Mouse (Mus musculus) MEL (cell line): ENCODE results near the gene Kif3b.

ENCODE experiments used
- BHLHE40 ChIP-seq: IDR thresholded peaks from 2 replicates; pipeline ENCODE4 v1.6.1; 2012; ENCODE audit warnings: low read depth, mild to moderate bottlenecking, inconsistent platforms, low read length, improper control_type of control experiment, borderline replicate concordance
- CHD1 ChIP-seq: IDR thresholded peaks from 2 replicates; pipeline ENCODE4 v1.6.1; 2012; ENCODE audit warnings: low read depth, mild to moderate bottlenecking, inconsistent platforms, low read length, improper control_type of control experiment
- CTCF ChIP-seq, 3 experiments: IDR thresholded peaks in 2 of 3; conservative IDR thresholded peaks in 1 of 3; 2 replicates each; pipeline ENCODE4 v1.5.1; 2011 to 2012; ENCODE audit warnings: low read length in 3 of 3, low read depth in 2 of 3, mild to moderate bottlenecking in 2 of 3, improper control_type of control experiment in 1 of 3, inconsistent platforms in 1 of 3, mixed read lengths in 1 of 3, moderate library complexity in 1 of 3; ENCODE audit not compliant: control insufficient read depth in 1 of 3, insufficient read depth in 1 of 3, poor library complexity in 1 of 3, severe bottlenecking in 1 of 3
- EP300 ChIP-seq, 2 experiments: IDR thresholded peaks; 2 replicates each; pipeline ENCODE4 v1.6.1; 2011; ENCODE audit warnings: improper control_type of control experiment in 2 of 2, low read length in 2 of 2, low read depth in 1 of 2, mild to moderate bottlenecking in 1 of 2
- GATA1 ChIP-seq: IDR thresholded peaks from 2 replicates; pipeline ENCODE4 v1.6.1; 2011; ENCODE audit warnings: low read depth, low read length, improper control_type of control experiment
- MAFK ChIP-seq: IDR thresholded peaks from 2 replicates; pipeline ENCODE4 v1.6.1; 2011; ENCODE audit warnings: low read depth, mild to moderate bottlenecking, low read length, improper control_type of control experiment, borderline replicate concordance
- MAZ ChIP-seq: IDR thresholded peaks from 2 replicates; pipeline ENCODE4 v1.6.1; 2012; ENCODE audit warnings: low read depth, mild to moderate bottlenecking, inconsistent platforms, low read length, improper control_type of control experiment
- MEF2A ChIP-seq: IDR thresholded peaks from 2 replicates; pipeline ENCODE4 v1.6.1; 2014; ENCODE audit warnings: low read depth, mild to moderate bottlenecking, inconsistent platforms, low read length, improper control_type of control experiment; ENCODE audit not compliant: poor library complexity, insufficient replicate concordance, severe bottlenecking; ENCODE audit errors: extremely low read depth
- MXI1 ChIP-seq: IDR thresholded peaks from 2 replicates; pipeline ENCODE4 v1.6.1; 2011; ENCODE audit warnings: mild to moderate bottlenecking, low read depth, low read length, improper control_type of control experiment
- MYC ChIP-seq: IDR thresholded peaks from 2 replicates; pipeline ENCODE4 v1.6.1; 2011; ENCODE audit warnings: low read depth, mild to moderate bottlenecking, low read length, improper control_type of control experiment, moderate library complexity
- NELFE ChIP-seq: IDR thresholded peaks from 2 replicates; pipeline ENCODE4 v1.6.1; 2011; ENCODE audit warnings: low read depth, low read length, improper control_type of control experiment
- POLR2A ChIP-seq, 2 experiments: IDR thresholded peaks; 2 replicates each; pipeline ENCODE4 v1.6.1; 2011 to 2012; ENCODE audit warnings: low read length in 2 of 2, mild to moderate bottlenecking in 2 of 2, control low read depth in 1 of 2, improper control_type of control experiment in 1 of 2, low read depth in 1 of 2, moderate library complexity in 1 of 2; ENCODE audit not compliant: control insufficient read depth in 1 of 2, insufficient read depth in 1 of 2, poor library complexity in 1 of 2
- ZKSCAN1 ChIP-seq: IDR thresholded peaks from 2 replicates; pipeline ENCODE4 v1.6.1; 2012; ENCODE audit warnings: low read depth, mild to moderate bottlenecking, inconsistent platforms, low read length, improper control_type of control experiment, moderate library complexity

GRCm38 (mm10) chr2:153354648-153355047, 63.4 kb downstream of the Kif3b start:
- TF ChIP-seq BHLHE40 (no peak), CTCF (IDR thresholded peaks at IDR 0.05 in 2 of 3, conservative IDR thresholded peaks at IDR 0.05 in 1 of 3; ENCODE audit: control insufficient read depth in 1 of 3, insufficient read depth in 1 of 3, low read depth in 2 of 3, low read length in 3 of 3, poor library complexity in 1 of 3, severe bottlenecking in 1 of 3) (no peak), POLR2A (IDR thresholded peaks at IDR 0.05; ENCODE audit: control insufficient read depth in 1 of 2, insufficient read depth in 1 of 2, low read depth in 1 of 2, low read length in 2 of 2, poor library complexity in 1 of 2) (no peak), CHD1 (no peak), MYC (no peak), GATA1 (no peak), MEF2A (no peak), MXI1 (no peak), MAZ (no peak), MAFK (no peak), ZKSCAN1 (no peak), EP300 (IDR thresholded peaks at IDR 0.05; ENCODE audit: low read depth in 1 of 2, low read length in 2 of 2) (no peak), NELFE (no peak)
